Mouse (Mus musculus) neutrophil, adult 59 days (primary cell): ENCODE measurements around the gene Ola1. TPM values are rescaled to one million over a fixed set of nuclear protein-coding genes. Genes with fewer than 3 reads are reported as not detected.

Experiments used
- total RNA-seq, 2 experiments: library from RNA; stranded (reverse); gene quantifications; 1 replicate in 1 of 2; 2 replicates in 1 of 2; pipeline ENCODE4 v1.2.4; 2023

The Ola1 gene
- total RNA-seq = 10 to 100 TPM; 21.1 to 25.6 TPM

DNA sequence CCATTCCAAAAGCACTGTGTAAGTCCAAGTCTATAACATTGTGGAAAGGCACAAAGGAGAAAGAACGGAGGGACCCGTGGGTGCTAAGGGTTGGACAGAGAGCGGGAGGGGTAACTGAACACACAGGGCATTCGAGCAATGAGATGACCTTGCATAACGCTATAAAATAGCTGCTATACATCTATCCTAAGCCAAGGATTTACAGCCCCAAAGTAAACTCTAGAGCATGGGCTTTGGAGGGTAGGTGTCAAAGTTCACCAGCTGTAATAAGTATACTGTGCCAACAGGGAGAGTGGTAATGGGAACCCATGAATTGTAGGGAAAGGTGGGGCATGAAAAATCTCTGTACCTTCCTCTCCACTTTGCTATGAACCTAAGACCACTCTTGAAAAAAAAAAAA is at the start of gene Ola1:
Ola1 (minus strand) TSS at position 12 of the 400 bp plus-strand sequence.

Other genes with a start within 250 kb of the Ola1 start
- 100 to 1,000 TPM; 178 to 192 TPM for gene Sp3, start 238.5 kb downstream of the Ola1 start, total RNA-seq
- gene Gm11084, start 232.2 kb downstream of the Ola1 start, total RNA-seq = not detected
- not detected for gene Sp9, start 53.0 kb upstream of the Ola1 start, total RNA-seq
- 1 to 10 TPM; 4.3 to 4.4 TPM for gene Scrn3, start 93.7 kb upstream of the Ola1 start, total RNA-seq
- gene Cir1, start 93.8 kb upstream of the Ola1 start, total RNA-seq = 10 to 100 TPM; 22.7 to 25.5 TPM
- 1 to 10 TPM; 3.4 to 4.4 TPM for gene Gpr155, start 167.6 kb upstream of the Ola1 start, total RNA-seq